Mouse (Mus musculus): ENCODE results near the gene Foxo1. TPM values are rescaled to one million over a fixed set of nuclear protein-coding genes. Genes with fewer than 3 reads are reported as not detected.
A peak's percentile ranks its signal among the peaks of the same experiment; 100 is the strongest.

Gene Foxo1
- polyA plus RNA-seq, 1 experiment from 2014 or later = 5.6 TPM

GRCm38 (mm10) chr3:52269514-52270351 is 1.6 kb downstream of the Foxo1 start:
- WGBS = under 1% methylated on average over 55 of the region's 55 CpGs

GRCm38 (mm10) chr3:52270511-52270910 is 2.4 kb downstream of the Foxo1 start:
- H3K9me3 ChIP-seq = no peaks in the 10 kb centered on the region
- no peak overlapping the region for H3K27ac ChIP-seq
- no peaks in the 10 kb centered on the region for H3K36me3 ChIP-seq
- H3K27me3 ChIP-seq = peaks cover 8% of the 10 kb centered on the region
- H3K9ac ChIP-seq = peak overlapping the region; percentile 75
- WGBS = 12% methylated on average over 3 of the region's 3 CpGs
- peak overlapping the region; percentile 75 for H3K4me3 ChIP-seq
- peak overlapping the region; percentile 96 for H3K4me2 ChIP-seq
- ATAC-seq (ENCODE audit: borderline replicate concordance, extremely low read depth, low FRiP score, low TSS enrichment) = no peak
- H3K4me1 ChIP-seq = peaks cover 27% of the 10 kb centered on the region

More at GRCm38 (mm10) chr3:52269514-52270351, 1.6 kb downstream of the Foxo1 start:
- Histone ChIP-seq H3K4me2 (peak overlapping the region; percentile 96), H3K4me3 (peak overlapping the region; percentile 75), H3K9ac (peak overlapping the region; percentile 75), H3K36me3 (no peaks in the 10 kb centered on the region), H3K4me1 (peaks cover 27% of the 10 kb centered on the region), H3K9me3 (no peaks in the 10 kb centered on the region), H3K27ac (0 out of 2 replicates have a peak overlapping the region, but pooled peaks have one; percentile 90), H3K27me3 (peaks cover 8% of the 10 kb centered on the region)
- ATAC-seq (ENCODE audit: borderline replicate concordance, extremely low read depth, low FRiP score, low TSS enrichment) = no peak

GRCm38 (mm10) chr3:52271376-52271775 is 3.2 kb downstream of the Foxo1 start:
- Histone ChIP-seq H3K27ac (no peak overlapping the region), H3K36me3 (no peaks in the 10 kb centered on the region), H3K4me2 (peak overlapping the region; percentile 17; the same call in 1 of the 2 replicates), H3K27me3 (peaks cover under 1% of the 10 kb centered on the region; the same call in 1 of the 2 replicates), H3K9me3 (no peaks in the 10 kb centered on the region), H3K9ac (no peak overlapping the region), H3K4me1 (peaks cover 25% of the 10 kb centered on the region), H3K4me3 (no peak overlapping the region)
- WGBS = 81% methylated on average over 5 of the region's 5 CpGs
- no peak for ATAC-seq (ENCODE audit: borderline replicate concordance, extremely low read depth, low FRiP score, low TSS enrichment)

GRCm38 (mm10) chr3:52272376-52272865 is 4.3 kb downstream of the Foxo1 start:
- Histone ChIP-seq H3K27me3 (no peaks in the 10 kb centered on the region), H3K9ac (no peak overlapping the region), H3K36me3 (no peaks in the 10 kb centered on the region), H3K4me2 (no peak overlapping the region), H3K27ac (no peak overlapping the region), H3K9me3 (no peaks in the 10 kb centered on the region), H3K4me3 (no peak overlapping the region), H3K4me1 (peaks cover 17% of the 10 kb centered on the region)
- ATAC-seq (ENCODE audit: borderline replicate concordance, extremely low read depth, low FRiP score, low TSS enrichment) = no peak
- WGBS = 59% methylated on average over 8 of the region's 8 CpGs

GRCm38 (mm10) chr3:52274475-52274874 is 6.3 kb downstream of the Foxo1 start:
- Histone ChIP-seq H3K4me1 (peaks cover 18% of the 10 kb centered on the region; the same call in 1 of the 2 replicates), H3K27ac (no peak overlapping the region), H3K4me3 (no peak overlapping the region), H3K9ac (no peak overlapping the region), H3K36me3 (no peaks in the 10 kb centered on the region), H3K9me3 (no peaks in the 10 kb centered on the region), H3K4me2 (no peak overlapping the region), H3K27me3 (no peaks in the 10 kb centered on the region)
- no peak for ATAC-seq (ENCODE audit: borderline replicate concordance, extremely low read depth, low FRiP score, low TSS enrichment)

- Histone ChIP-seq H3K4me2 (no peak overlapping the region), H3K4me1 (peaks cover 17% of the 10 kb centered on the region; the same call in 1 of the 2 replicates), H3K4me3 (no peak overlapping the region), H3K9me3 (no peaks in the 10 kb centered on the region), H3K36me3 (no peaks in the 10 kb centered on the region), H3K9ac (no peak overlapping the region), H3K27ac (no peak overlapping the region), H3K27me3 (no peaks in the 10 kb centered on the region)
- ATAC-seq (ENCODE audit: borderline replicate concordance, extremely low read depth, low FRiP score, low TSS enrichment) = no peak
- WGBS = 82% methylated on average over 9 of the region's 9 CpGs
These were observed 7.0 kb downstream of the Foxo1 start for GRCm38 (mm10) chr3:52275037-52275555.

GRCm38 (mm10) chr3:52280681-52281080 is 12.5 kb downstream of the Foxo1 start:
- Histone ChIP-seq H3K36me3 (no peaks in the 10 kb centered on the region), H3K9me3 (no peaks in the 10 kb centered on the region), H3K4me1 (peaks cover 24% of the 10 kb centered on the region), H3K27me3 (no peaks in the 10 kb centered on the region), H3K4me3 (no peak overlapping the region), H3K9ac (no peak overlapping the region), H3K27ac (no peak overlapping the region), H3K4me2 (no peak overlapping the region)
- 81% methylated on average over 1 of the region's 1 CpGs for WGBS
- no peak for ATAC-seq (ENCODE audit: borderline replicate concordance, extremely low read depth, low FRiP score, low TSS enrichment)

- 79% methylated on average over 3 of the region's 3 CpGs for WGBS
- no peaks in the 10 kb centered on the region for H3K9me3 ChIP-seq
These were observed 13.7 kb downstream of the Foxo1 start for GRCm38 (mm10) chr3:52281882-52282281.

GRCm38 (mm10) chr3:52282369-52282768 is 14.2 kb downstream of the Foxo1 start:
- 31% methylated on average over 2 of the region's 2 CpGs for WGBS

More at GRCm38 (mm10) chr3:52281882-52282281, 13.7 kb downstream of the Foxo1 start:
- H3K9ac ChIP-seq = no peak overlapping the region
- no peaks in the 10 kb centered on the region for H3K27me3 ChIP-seq
- no peak for ATAC-seq (ENCODE audit: borderline replicate concordance, extremely low read depth, low FRiP score, low TSS enrichment)
- no peaks in the 10 kb centered on the region for H3K36me3 ChIP-seq
- peaks cover 24% of the 10 kb centered on the region for H3K4me1 ChIP-seq
- no peak overlapping the region for H3K27ac ChIP-seq
- H3K4me2 ChIP-seq = no peak overlapping the region
- H3K4me3 ChIP-seq = no peak overlapping the region

GRCm38 (mm10) chr3:52283521-52283920 is 15.4 kb downstream of the Foxo1 start:
- H3K4me2 ChIP-seq = no peak overlapping the region
- no peak overlapping the region for H3K9ac ChIP-seq
- H3K9me3 ChIP-seq = no peaks in the 10 kb centered on the region
- no peaks in the 10 kb centered on the region for H3K36me3 ChIP-seq
- no peak overlapping the region for H3K4me3 ChIP-seq
- no peak for ATAC-seq (ENCODE audit: borderline replicate concordance, extremely low read depth, low FRiP score, low TSS enrichment)
- H3K4me1 ChIP-seq = peaks cover 20% of the 10 kb centered on the region
- peak overlapping the region; percentile 37 for H3K27ac ChIP-seq
- H3K27me3 ChIP-seq = no peaks in the 10 kb centered on the region
- WGBS = 46% methylated on average over 6 of the region's 6 CpGs

More at GRCm38 (mm10) chr3:52282369-52282768, 14.2 kb downstream of the Foxo1 start:
- H3K9me3 ChIP-seq = no peaks in the 10 kb centered on the region
- no peak overlapping the region for H3K9ac ChIP-seq
- no peaks in the 10 kb centered on the region for H3K27me3 ChIP-seq
- no peak overlapping the region for H3K4me3 ChIP-seq
- no peaks in the 10 kb centered on the region for H3K36me3 ChIP-seq
- no peak for ATAC-seq (ENCODE audit: borderline replicate concordance, extremely low read depth, low FRiP score, low TSS enrichment)
- no peak overlapping the region for H3K27ac ChIP-seq
- peaks cover 22% of the 10 kb centered on the region for H3K4me1 ChIP-seq
- H3K4me2 ChIP-seq = no peak overlapping the region

- Histone ChIP-seq H3K27me3 (no peaks in the 10 kb centered on the region), H3K9me3 (no peaks in the 10 kb centered on the region), H3K27ac (no peak overlapping the region), H3K4me2 (no peak overlapping the region), H3K9ac (no peak overlapping the region), H3K4me3 (no peak overlapping the region), H3K36me3 (no peaks in the 10 kb centered on the region), H3K4me1 (no peaks in the 10 kb centered on the region)
- no peak for ATAC-seq (ENCODE audit: borderline replicate concordance, extremely low read depth, low FRiP score, low TSS enrichment)
- 94% methylated on average over 2 of the region's 2 CpGs for WGBS
These were observed 22.7 kb downstream of the Foxo1 start for GRCm38 (mm10) chr3:52290811-52291210.

GRCm38 (mm10) chr3:52292498-52292897 is 24.4 kb downstream of the Foxo1 start:
- H3K27me3 ChIP-seq = no peaks in the 10 kb centered on the region
- no peak overlapping the region for H3K4me3 ChIP-seq
- WGBS = 56% methylated on average over 7 of the region's 7 CpGs
- no peak overlapping the region for H3K9ac ChIP-seq
- peaks cover 1% of the 10 kb centered on the region; the same call in 1 of the 2 replicates for H3K4me1 ChIP-seq
- H3K36me3 ChIP-seq = no peaks in the 10 kb centered on the region
- H3K9me3 ChIP-seq = no peaks in the 10 kb centered on the region
- no peak overlapping the region for H3K4me2 ChIP-seq
- no peak overlapping the region for H3K27ac ChIP-seq
- ATAC-seq (ENCODE audit: borderline replicate concordance, extremely low read depth, low FRiP score, low TSS enrichment) = no peak
